Mouse (Mus musculus) lung, adult 2 months (tissue): ENCODE results near the gene Stx18. TPM values are rescaled to one million over a fixed set of nuclear protein-coding genes. Genes with fewer than 3 reads are reported as not detected.
A peak's percentile ranks its signal among the peaks of the same experiment; 100 is the strongest.

Source experiments
- DNase-seq: peaks from one replicate; pipeline ENCODE4 v3.0.0; 2022
- H3K4me1 ChIP-seq: fragments of 200-500 bp; 2 replicates; pipeline ENCODE4 v1.6.1; 2011; ENCODE audit warnings: low read length; ENCODE audit not compliant: control insufficient read depth, insufficient read depth
- H3K4me3 ChIP-seq: fragments of 200-500 bp; replicated peaks from 2 replicates; pipeline ENCODE3; 2011; ENCODE audit warnings: low read depth, mild to moderate bottlenecking, control low read depth, low read length; ENCODE audit errors: extremely low read depth
- CTCF ChIP-seq: fragments of 200-500 bp; IDR thresholded peaks from 2 replicates; pipeline ENCODE4 v1.5.1; 2011; ENCODE audit warnings: mild to moderate bottlenecking, low read length, control low read depth; ENCODE audit not compliant: insufficient read depth
- POLR2A ChIP-seq: fragments of 200-500 bp; IDR thresholded peaks from 2 replicates; pipeline ENCODE4 v1.6.1; 2011; ENCODE audit warnings: low read depth, mild to moderate bottlenecking, control low read depth, low read length, borderline replicate concordance; ENCODE audit errors: extremely low read depth
- WGBS: fragments of 180-500 bp; shearing (Covaris S2); methylation state at CpG from one replicate; pipeline ENCODE4 v1.1.7; 2018; 5-methylcytosine and 5-hydroxymethylcytosine counted together
- polyA plus RNA-seq: library from polyadenylated mRNA; depleted of rRNA; stranded (reverse); fragments of >200 nt; gene quantifications from 2 replicates; pipeline ENCODE4 v1.2.3, GENCODE M21; 2012

The Stx18 gene
- polyA plus RNA-seq, 1 experiment, result 17.4 TPM

- no peaks in the 10 kb centered on the region for H3K4me1 ChIP-seq
- no peak overlapping the region for H3K4me3 ChIP-seq
- TF ChIP-seq POLR2A, result no peak
- TF ChIP-seq CTCF, result no peak
- 87% methylated on average over 3 of the region's 3 CpGs for WGBS
- no peak for DNase-seq
These were observed 40.0 kb downstream of the Stx18 start for GRCm38 (mm10) chr5:38078575-38078974.

GRCm38 (mm10) chr5:38080472-38080871 lies 41.9 kb downstream of the Stx18 start:
- TF ChIP-seq CTCF (no peak), POLR2A (no peak)
- H3K4me1 ChIP-seq, result no peaks in the 10 kb centered on the region
- no peak overlapping the region for H3K4me3 ChIP-seq
- 97% methylated on average over 1 of the region's 1 CpGs for WGBS
- DNase-seq, result no peak

GRCm38 (mm10) chr5:38082589-38082988 lies 44.0 kb downstream of the Stx18 start:
- 62% methylated on average over 3 of the region's 3 CpGs for WGBS

GRCm38 (mm10) chr5:38083362-38083761 lies 44.8 kb downstream of the Stx18 start:
- WGBS, result 91% methylated on average over 5 of the region's 5 CpGs
- TF ChIP-seq POLR2A (no peak), CTCF (no peak)
- DNase-seq, result no peak
- H3K4me3 ChIP-seq, result no peak overlapping the region
- H3K4me1 ChIP-seq, result no peaks in the 10 kb centered on the region

More at GRCm38 (mm10) chr5:38082589-38082988, 44.0 kb downstream of the Stx18 start:
- H3K4me3 ChIP-seq, result no peak overlapping the region
- no peak for DNase-seq
- no peaks in the 10 kb centered on the region for H3K4me1 ChIP-seq
- no peak for TF ChIP-seq POLR2A
- no peak for TF ChIP-seq CTCF

- H3K4me1 ChIP-seq, result no peaks in the 10 kb centered on the region
- H3K4me3 ChIP-seq, result no peak overlapping the region
- WGBS, result 65% methylated on average over 8 of the region's 8 CpGs
- no peak for TF ChIP-seq CTCF
- no peak for TF ChIP-seq POLR2A
- DNase-seq, result no peak
These were observed 46.1 kb downstream of the Stx18 start for GRCm38 (mm10) chr5:38084616-38085015.

- DNase-seq, result peak; percentile 17
- Histone ChIP-seq H3K4me1 (no peaks in the 10 kb centered on the region), H3K4me3 (no peak overlapping the region)
- TF ChIP-seq CTCF (peak; percentile 92), POLR2A (no peak)
- WGBS, result 40% methylated on average over 10 of the region's 10 CpGs
These were observed 47.2 kb downstream of the Stx18 start for GRCm38 (mm10) chr5:38085561-38086392.

GRCm38 (mm10) chr5:38090111-38090510 lies 51.6 kb downstream of the Stx18 start:
- H3K4me1 ChIP-seq, result no peaks in the 10 kb centered on the region; the same call in 1 of the 2 replicates
- 95% methylated on average over 3 of the region's 3 CpGs for WGBS
- DNase-seq, result no peak
- no peak for TF ChIP-seq POLR2A
- no peak for TF ChIP-seq CTCF
- no peak overlapping the region for H3K4me3 ChIP-seq

GRCm38 (mm10) chr5:38090581-38090980 lies 52.0 kb downstream of the Stx18 start:
- Histone ChIP-seq H3K4me1 (no peaks in the 10 kb centered on the region; the same call in 1 of the 2 replicates), H3K4me3 (no peak overlapping the region)
- TF ChIP-seq CTCF (no peak), POLR2A (no peak)
- no peak for DNase-seq
- 72% methylated on average over 3 of the region's 3 CpGs for WGBS

GRCm38 (mm10) chr5:38091046-38091965 lies 52.8 kb downstream of the Stx18 start:
- no peaks in the 10 kb centered on the region; the same call in 1 of the 2 replicates for H3K4me1 ChIP-seq
- H3K4me3 ChIP-seq, result no peak overlapping the region
- WGBS, result 55% methylated on average over 8 of the region's 8 CpGs
- no peak for TF ChIP-seq CTCF
- peak; percentile 27 for DNase-seq
